Mouse (Mus musculus): Measurements from ENCODE around the gene Apobec4.

DNA sequence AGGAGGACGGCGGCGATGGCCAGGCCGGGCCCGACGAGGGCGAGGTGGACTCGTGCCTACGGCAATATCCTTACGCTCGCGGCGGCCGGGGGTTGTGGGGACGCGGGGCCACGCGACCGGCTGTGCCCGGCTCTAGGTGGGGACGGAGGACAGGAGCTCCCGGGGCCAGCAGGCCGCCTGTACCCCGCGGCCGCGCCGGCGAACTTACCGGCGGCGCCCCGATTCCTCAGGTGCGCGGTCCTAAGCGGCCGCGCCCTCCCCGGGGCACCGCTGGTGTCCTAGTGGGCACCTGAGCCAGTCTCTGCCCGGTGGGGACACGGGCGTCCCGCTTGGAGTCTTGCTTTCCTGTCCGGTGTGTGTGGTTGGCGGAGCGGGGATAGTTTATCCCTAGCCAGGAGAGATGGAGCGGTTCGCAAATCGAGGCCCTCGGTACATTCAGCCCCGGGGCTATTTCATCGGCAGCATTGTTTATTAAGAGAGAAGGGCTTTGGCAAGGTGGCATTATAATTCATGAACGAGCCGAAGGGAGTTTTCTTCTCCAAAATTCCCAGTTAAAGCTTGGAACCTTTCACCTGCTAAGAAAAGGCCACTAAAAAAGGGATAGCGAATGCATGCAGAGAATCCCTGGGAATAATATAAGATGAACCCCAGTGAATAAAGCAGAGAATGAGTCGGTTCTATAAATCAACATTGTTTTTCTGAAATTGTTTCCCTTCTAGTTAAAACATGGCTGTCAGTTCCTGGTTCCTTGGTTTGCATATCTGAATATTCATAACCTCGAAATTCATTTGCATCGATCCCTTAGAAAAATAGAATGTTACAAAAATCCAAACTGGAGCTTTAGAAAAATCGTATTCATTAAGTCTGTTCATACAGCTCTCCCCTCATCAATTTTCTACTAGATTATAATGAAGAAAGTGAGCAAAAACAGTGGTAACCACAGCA, 16.7 kb downstream of the Apobec4 start:
- TF ChIP-seq CTCF (IDR thresholded peaks at IDR 0.05) (no peak), POLR2A (IDR thresholded peaks at IDR 0.05; ENCODE audit: insufficient read depth, low read depth, low read length) (no peak), EP300 (IDR thresholded peaks at IDR 0.05; ENCODE audit: insufficient read depth, low read depth, low read length) (0 out of 2 replicates have a peak, but pooled peaks have one; percentile 3)

Measured in heart, adult 2 months (tissue).